Mouse (Mus musculus) ES-Bruce4 (cell line): ENCODE measurements at regions not wholly inside any gene's neighbourhood (a gene's known extent, or its start where the extent isn't known, plus 50 kb on each side); places are given as distances from the start of the nearest gene placed in this dataset.

Experiments used
- CTCF ChIP-seq: IDR thresholded peaks from one replicate; pipeline ENCODE4 v1.8.1; 2011; ENCODE audit warnings: low read depth, low read length
- POLR2A ChIP-seq: IDR thresholded peaks from one replicate; pipeline ENCODE4 v1.8.1; 2011; ENCODE audit warnings: low read length; ENCODE audit not compliant: insufficient read depth

DNA sequence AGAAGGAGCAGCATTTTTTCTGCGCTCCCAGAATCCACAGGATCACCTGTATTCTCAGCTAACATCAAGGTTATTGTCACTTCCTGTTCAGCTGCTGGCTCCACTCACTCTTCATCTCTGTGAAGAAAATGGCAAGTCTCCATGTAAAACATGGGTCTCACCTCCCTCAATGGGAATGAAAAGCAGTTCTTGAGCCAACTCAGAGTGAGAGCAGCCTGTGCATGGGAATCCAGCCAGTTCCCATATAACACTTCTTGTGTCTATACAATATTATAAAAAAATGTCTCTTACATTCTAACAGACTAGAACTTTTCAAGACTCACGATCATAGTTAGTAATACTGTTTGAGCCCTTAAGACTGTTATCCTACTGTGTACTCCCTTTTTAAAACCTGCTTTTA, 57.7 kb upstream of the Cntnap5b start:
- TF ChIP-seq CTCF (no peak), POLR2A (no peak)
